Mouse (Mus musculus) megakaryocyte, embryonic 14.5 days (primary cell): Measurements from ENCODE around the gene Plcg2. TPM values are rescaled to one million over a fixed set of nuclear protein-coding genes. Genes with fewer than 3 reads are reported as not detected.

Experiments
- H3K27me3 ChIP-seq: replicated peaks from 2 replicates; pipeline ENCODE3; 2012; ENCODE audit warnings: inconsistent platforms
- H3K36me3 ChIP-seq: replicated peaks from 2 replicates; pipeline ENCODE3; 2012; ENCODE audit warnings: low read length, inconsistent platforms, mixed read lengths
- H3K4me1 ChIP-seq: 2 replicates; pipeline ENCODE4 v1.6.1; 2012; ENCODE audit warnings: inconsistent platforms
- H3K4me3 ChIP-seq: replicated peaks from 2 replicates; pipeline ENCODE3; 2012; ENCODE audit warnings: moderate library complexity, mild to moderate bottlenecking, inconsistent platforms
- H3K9me3 ChIP-seq: 2 replicates; pipeline ENCODE4 v1.6.1; 2012; ENCODE audit warnings: inconsistent platforms
- FLI1 ChIP-seq: IDR thresholded peaks from 2 replicates; pipeline ENCODE4 v1.6.1; 2012; ENCODE audit warnings: low read length, inconsistent platforms, mixed read lengths
- GATA1 ChIP-seq: IDR thresholded peaks from 3 replicates; pipeline ENCODE4 v1.6.1; 2012; ENCODE audit warnings: mixed read lengths, low read length, inconsistent platforms, borderline replicate concordance
- polyA plus RNA-seq: library from polyadenylated mRNA; stranded (reverse); fragments of >175 nt; gene quantifications from 2 replicates; pipeline ENCODE4 v1.2.3, GENCODE M21; 2012; ENCODE audit warnings: low replicate concordance; ENCODE audit not compliant: insufficient read depth

Gene Plcg2
- polyA plus RNA-seq, 1 experiment = 76.6 TPM

DNA sequence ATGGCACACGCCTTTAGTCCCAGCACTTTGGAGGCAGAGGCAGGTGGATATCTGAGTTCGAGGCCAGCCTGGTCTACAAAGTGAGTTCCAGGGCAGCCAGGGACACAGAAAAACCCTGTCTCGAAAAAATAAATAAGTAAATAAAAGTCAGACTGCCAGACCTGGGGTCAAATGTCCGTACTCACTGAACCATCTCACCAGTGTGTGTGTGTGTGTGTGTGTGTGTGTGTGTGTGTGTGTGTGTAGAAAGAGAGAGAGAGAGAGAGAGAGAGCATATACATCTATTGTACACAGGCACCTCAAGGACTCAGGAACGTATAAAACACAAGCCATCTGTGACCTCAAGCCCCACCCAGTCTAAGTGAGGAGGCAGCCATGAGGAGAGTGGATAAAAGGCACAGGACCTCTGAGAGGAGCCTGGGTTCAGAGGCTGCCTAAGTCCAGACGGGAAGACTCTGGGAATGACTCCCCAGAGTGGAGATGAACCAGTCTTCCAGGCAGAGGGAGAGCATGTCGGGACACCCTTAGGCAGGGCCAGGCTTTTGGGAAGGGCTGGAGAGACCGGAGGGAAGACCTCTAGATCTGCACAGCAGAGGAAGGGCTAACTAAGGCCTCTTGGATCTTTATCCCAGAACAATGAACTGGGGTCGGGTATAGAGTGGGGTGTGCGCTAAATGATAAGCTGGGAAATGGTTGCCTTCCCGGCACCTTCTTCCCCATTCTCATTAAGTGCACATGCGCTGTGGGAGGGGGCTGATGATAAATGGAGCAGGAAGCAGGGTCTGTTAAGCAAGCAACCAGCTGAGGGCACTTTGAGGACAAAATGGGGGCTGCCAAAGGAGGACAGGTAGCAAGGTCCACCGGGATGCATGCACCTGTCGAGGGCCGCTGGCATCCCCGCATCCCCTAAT is 28.4 kb upstream of the Plcg2 start:
- TF ChIP-seq FLI1 (no peak), GATA1 (no peak)
- no peaks in the 10 kb centered on the region for H3K9me3 ChIP-seq
- peak overlapping the region; percentile 89 for H3K4me3 ChIP-seq
- H3K36me3 ChIP-seq = peaks cover 3% of the 10 kb centered on the region
- no peaks in the 10 kb centered on the region for H3K27me3 ChIP-seq
- H3K4me1 ChIP-seq = peaks cover 52% of the 10 kb centered on the region

GRCm38 (mm10) chr8:117470342-117470781 is 27.7 kb upstream of the Plcg2 start:
- Histone ChIP-seq H3K9me3 (no peaks in the 10 kb centered on the region), H3K36me3 (peaks cover 3% of the 10 kb centered on the region), H3K4me3 (peak overlapping the region; percentile 89), H3K4me1 (peaks cover 50% of the 10 kb centered on the region), H3K27me3 (no peaks in the 10 kb centered on the region)
- no peak for TF ChIP-seq GATA1
- TF ChIP-seq FLI1 = no peak

DNA sequence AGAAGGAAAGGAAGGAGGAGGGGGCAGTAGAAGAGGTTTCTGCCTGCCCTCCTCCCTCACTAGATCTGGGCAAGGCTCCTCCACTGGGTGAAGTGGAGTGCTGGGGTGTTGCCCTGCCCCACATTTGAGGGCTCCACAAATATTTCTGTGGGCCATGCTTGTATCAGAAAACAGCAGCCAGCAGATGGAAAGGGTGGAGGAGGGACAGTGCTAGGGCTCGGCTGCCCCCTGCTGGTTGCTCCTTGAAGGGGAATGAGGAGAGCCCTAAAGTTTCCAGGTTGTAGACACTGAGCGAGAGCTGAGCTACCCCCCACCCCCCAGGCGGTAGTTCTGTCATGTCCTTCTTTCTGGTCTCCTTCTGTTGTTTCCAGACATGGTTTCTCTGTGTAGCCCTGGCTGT is 26.9 kb upstream of the Plcg2 start:
- Histone ChIP-seq H3K36me3 (peaks cover 3% of the 10 kb centered on the region), H3K4me1 (peaks cover 49% of the 10 kb centered on the region), H3K27me3 (no peaks in the 10 kb centered on the region), H3K4me3 (no peak overlapping the region), H3K9me3 (no peaks in the 10 kb centered on the region)
- TF ChIP-seq GATA1 (no peak), FLI1 (no peak)

DNA sequence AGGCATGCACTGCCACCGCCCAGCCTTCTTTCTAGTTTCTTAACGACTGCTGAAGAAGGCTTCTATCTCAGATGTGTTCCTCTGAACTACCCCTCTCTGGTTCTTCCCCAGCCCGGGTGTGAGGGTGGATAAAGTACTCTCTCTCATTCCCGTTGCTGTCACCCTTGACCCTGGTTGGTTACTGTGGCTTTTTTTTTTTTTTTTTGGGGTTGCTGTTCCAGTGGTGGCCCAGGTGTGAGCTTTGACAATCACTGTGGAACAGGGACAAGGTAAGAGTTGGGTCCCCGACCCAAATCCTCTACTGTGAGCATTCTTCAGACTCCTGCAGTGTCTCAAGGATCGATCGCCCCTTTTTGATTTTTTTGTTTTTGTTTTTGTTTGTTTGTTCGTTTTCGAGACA is 26.4 kb upstream of the Plcg2 start:
- Histone ChIP-seq H3K27me3 (no peaks in the 10 kb centered on the region), H3K4me1 (peaks cover 52% of the 10 kb centered on the region), H3K9me3 (no peaks in the 10 kb centered on the region), H3K36me3 (peaks cover 3% of the 10 kb centered on the region), H3K4me3 (no peak overlapping the region)
- TF ChIP-seq FLI1 = no peak
- no peak for TF ChIP-seq GATA1

GRCm38 (mm10) chr8:117472332-117472731 is 25.8 kb upstream of the Plcg2 start:
- H3K9me3 ChIP-seq = no peaks in the 10 kb centered on the region
- no peak for TF ChIP-seq GATA1
- no peak for TF ChIP-seq FLI1
- H3K27me3 ChIP-seq = no peaks in the 10 kb centered on the region
- H3K36me3 ChIP-seq = peaks cover 3% of the 10 kb centered on the region
- peaks cover 58% of the 10 kb centered on the region for H3K4me1 ChIP-seq
- H3K4me3 ChIP-seq = no peak overlapping the region

DNA sequence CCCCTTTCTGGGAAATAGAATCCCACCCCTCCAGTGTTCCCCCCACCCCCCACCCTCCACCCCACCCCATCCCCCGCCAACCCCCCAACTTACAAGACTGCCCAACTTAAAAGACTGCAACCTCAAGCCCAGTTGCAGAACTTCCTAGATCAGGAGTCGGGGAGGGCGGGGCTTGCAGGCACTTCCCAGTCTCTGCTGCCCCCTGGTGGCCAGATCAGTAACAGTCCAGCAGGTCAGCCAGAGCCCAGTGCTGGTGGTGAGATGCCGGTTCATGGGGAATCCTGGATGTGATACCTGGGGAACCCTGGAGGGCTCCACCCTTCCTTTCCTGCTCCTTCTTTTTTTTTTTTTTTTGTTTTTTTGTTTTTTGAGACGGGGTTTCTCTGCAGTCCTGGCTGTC is 23.1 kb upstream of the Plcg2 start:
- H3K4me3 ChIP-seq = peak overlapping the region; percentile 87
- H3K36me3 ChIP-seq = peaks cover 11% of the 10 kb centered on the region
- TF ChIP-seq GATA1 (no peak), FLI1 (no peak)
- peaks cover 75% of the 10 kb centered on the region for H3K4me1 ChIP-seq
- H3K27me3 ChIP-seq = no peaks in the 10 kb centered on the region
- 0 out of 2 replicates have a peak, but pooled peaks cover 2% of the 10 kb centered on the region for H3K9me3 ChIP-seq

GRCm38 (mm10) chr8:117475819-117476218 is 22.3 kb upstream of the Plcg2 start:
- TF ChIP-seq GATA1 = no peak
- TF ChIP-seq FLI1 = no peak
- 0 out of 2 replicates have a peak, but pooled peaks cover 5% of the 10 kb centered on the region for H3K9me3 ChIP-seq

GRCm38 (mm10) chr8:117478082-117478481 is 20.0 kb upstream of the Plcg2 start:
- no peak for TF ChIP-seq FLI1
- TF ChIP-seq GATA1 = no peak
- Histone ChIP-seq H3K4me1 (peaks cover 82% of the 10 kb centered on the region), H3K36me3 (peaks cover 13% of the 10 kb centered on the region), H3K27me3 (no peaks in the 10 kb centered on the region), H3K4me3 (no peak overlapping the region), H3K9me3 (0 out of 2 replicates have a peak, but pooled peaks cover 5% of the 10 kb centered on the region)

More at GRCm38 (mm10) chr8:117475819-117476218, 22.3 kb upstream of the Plcg2 start:
- Histone ChIP-seq H3K36me3 (peaks cover 13% of the 10 kb centered on the region), H3K4me1 (peaks cover 75% of the 10 kb centered on the region), H3K27me3 (no peaks in the 10 kb centered on the region), H3K4me3 (peak overlapping the region; percentile 84)

DNA sequence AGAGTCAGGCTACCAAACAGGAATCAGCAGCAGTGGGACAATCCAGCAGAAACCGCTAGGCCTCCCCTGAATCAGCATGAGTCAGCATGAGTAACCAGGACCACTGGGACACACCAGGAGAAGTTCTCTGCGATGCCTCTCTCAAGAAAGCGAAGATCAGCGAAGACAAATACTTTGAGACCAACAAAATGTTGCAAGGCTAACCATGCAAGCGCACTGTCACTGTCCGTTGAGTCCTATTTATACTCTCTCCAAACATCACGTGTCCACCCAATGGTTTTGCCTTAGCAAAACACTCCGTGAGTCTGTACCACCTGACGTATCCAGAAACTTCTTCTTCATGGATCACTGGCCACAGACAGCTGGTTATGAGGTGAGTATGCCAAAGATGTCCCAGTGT is 18.1 kb upstream of the Plcg2 start:
- Histone ChIP-seq H3K4me3 (peak overlapping the region; percentile 6), H3K36me3 (peaks cover 10% of the 10 kb centered on the region), H3K27me3 (no peaks in the 10 kb centered on the region), H3K9me3 (0 out of 2 replicates have a peak, but pooled peaks cover 5% of the 10 kb centered on the region), H3K4me1 (peaks cover 92% of the 10 kb centered on the region)
- TF ChIP-seq GATA1 (no peak), FLI1 (no peak)

DNA sequence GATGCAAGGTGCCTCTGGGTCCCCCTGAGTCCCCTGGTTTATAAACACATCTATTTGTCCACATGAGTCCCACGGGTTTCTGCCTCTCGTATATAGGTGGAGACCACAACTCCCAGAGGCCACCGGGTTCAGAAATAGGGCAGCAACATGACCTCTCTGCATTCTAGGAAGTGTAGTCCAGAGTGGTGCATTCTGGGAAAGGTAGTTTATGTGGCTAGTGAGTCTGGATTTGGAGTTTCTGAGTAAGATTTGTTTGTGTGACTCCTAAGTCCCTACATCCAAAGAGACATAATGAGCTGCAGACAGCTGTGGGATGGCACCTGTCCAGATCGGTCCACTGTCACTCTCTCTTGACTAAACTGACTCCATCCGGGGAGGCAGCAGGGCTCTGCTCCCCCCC is 17.6 kb upstream of the Plcg2 start:
- 0 out of 2 replicates have a peak, but pooled peaks cover 5% of the 10 kb centered on the region for H3K9me3 ChIP-seq
- peaks cover 87% of the 10 kb centered on the region for H3K4me1 ChIP-seq

More for the DNA sequence above, 17.6 kb upstream of the Plcg2 start:
- H3K4me3 ChIP-seq = peak overlapping the region; percentile 47
- H3K36me3 ChIP-seq = peaks cover 10% of the 10 kb centered on the region
- H3K27me3 ChIP-seq = no peaks in the 10 kb centered on the region
- TF ChIP-seq FLI1 (no peak), GATA1 (no peak)
